Mouse (Mus musculus) brain, adult 2 months (tissue): Measurements from ENCODE around the gene 1700061G19Rik.

Source experiments
- DNase-seq: peaks from one replicate; pipeline ENCODE4 v3.0.0; 2011; ENCODE audit warnings: low read depth, low spot score

1700061G19Rik gene

GRCm38 (mm10) chr17:56919725-56920124 is 44.4 kb downstream of the 1700061G19Rik start:
- no peak for DNase-seq

GRCm38 (mm10) chr17:56925998-56926397 is 50.7 kb downstream of the 1700061G19Rik start:
- DNase-seq = no peak

- no peak for DNase-seq
Measured at GRCm38 (mm10) chr17:56929101-56929500, 53.8 kb downstream of the 1700061G19Rik start.

- DNase-seq = no peak
Measured at GRCm38 (mm10) chr17:56929530-56929929, 54.3 kb downstream of the 1700061G19Rik start.

- no peak for DNase-seq
Measured at GRCm38 (mm10) chr17:56930026-56930425, 54.7 kb downstream of the 1700061G19Rik start.

- DNase-seq = no peak
Measured at GRCm38 (mm10) chr17:56933395-56933794, 58.1 kb downstream of the 1700061G19Rik start.

GRCm38 (mm10) chr17:56934545-56935330 is 59.5 kb downstream of the 1700061G19Rik start:
- DNase-seq = no peak

GRCm38 (mm10) chr17:56935363-56936131 is 60.3 kb downstream of the 1700061G19Rik start, which contains the start of gene Mllt1:
Mllt1 (minus strand) TSS chr17:56935415.
- DNase-seq = peak; percentile 98

- DNase-seq = no peak
Measured at GRCm38 (mm10) chr17:56936731-56937130, 61.5 kb downstream of the 1700061G19Rik start.
